Mouse (Mus musculus): ENCODE results near the gene Zc3h18.
A peak's percentile ranks its signal among the peaks of the same experiment; 100 is the strongest.

Zc3h18 gene

GRCm38 (mm10) chr8:122436146-122436545, 59.7 kb downstream of the Zc3h18 start:
- no peak for DNase-seq (ENCODE audit: low read depth in 2 of 2, low spot score in 2 of 2)

DNA sequence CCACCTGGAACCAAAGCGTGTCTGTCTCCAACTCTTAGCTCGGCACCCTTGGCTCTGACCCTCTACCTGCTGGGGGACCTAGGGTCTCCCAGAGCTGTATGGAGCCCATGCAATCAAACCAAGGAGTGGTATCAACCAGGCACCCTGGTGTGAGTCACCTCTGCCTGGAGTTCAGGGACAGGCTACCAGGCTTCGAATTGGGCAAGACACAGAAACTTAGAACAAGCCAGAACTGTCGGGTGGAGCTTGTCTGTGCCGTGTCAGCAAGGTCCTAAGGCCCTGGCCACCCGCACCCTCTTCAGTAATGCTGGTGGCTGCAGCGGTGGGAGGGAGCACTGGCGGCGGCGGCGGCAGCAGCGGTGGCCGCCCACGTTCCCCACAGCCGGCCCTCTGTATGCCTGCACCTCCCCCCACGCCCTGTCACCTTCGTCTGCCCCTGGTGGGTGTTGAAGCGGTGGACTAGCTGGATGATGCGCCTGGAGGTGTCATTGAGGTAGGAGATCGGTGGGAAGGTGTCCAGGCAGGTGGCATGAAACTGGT, 60.2 kb downstream of the Zc3h18 start:
- DNase-seq (ENCODE audit: low read depth in 2 of 2, low spot score in 2 of 2): no peak

GRCm38 (mm10) chr8:122437708-122438331, 61.4 kb downstream of the Zc3h18 start:
- DNase-seq (ENCODE audit: low read depth in 2 of 2, low spot score in 2 of 2): no peak

GRCm38 (mm10) chr8:122439336-122439735, 62.9 kb downstream of the Zc3h18 start:
- DNase-seq (ENCODE audit: low read depth in 2 of 2, low spot score in 2 of 2): no peak

- no peak for DNase-seq (ENCODE audit: low read depth in 2 of 2, low spot score in 2 of 2)
Measured at GRCm38 (mm10) chr8:122441326-122441725, 64.9 kb downstream of the Zc3h18 start.

- no peak for DNase-seq (ENCODE audit: low read depth in 2 of 2, low spot score in 2 of 2)
Measured at GRCm38 (mm10) chr8:122442356-122442755, 65.9 kb downstream of the Zc3h18 start.

- DNase-seq (ENCODE audit: low read depth in 2 of 2, low spot score in 2 of 2): no peak
Measured at GRCm38 (mm10) chr8:122442781-122443180, 66.4 kb downstream of the Zc3h18 start.

DNA sequence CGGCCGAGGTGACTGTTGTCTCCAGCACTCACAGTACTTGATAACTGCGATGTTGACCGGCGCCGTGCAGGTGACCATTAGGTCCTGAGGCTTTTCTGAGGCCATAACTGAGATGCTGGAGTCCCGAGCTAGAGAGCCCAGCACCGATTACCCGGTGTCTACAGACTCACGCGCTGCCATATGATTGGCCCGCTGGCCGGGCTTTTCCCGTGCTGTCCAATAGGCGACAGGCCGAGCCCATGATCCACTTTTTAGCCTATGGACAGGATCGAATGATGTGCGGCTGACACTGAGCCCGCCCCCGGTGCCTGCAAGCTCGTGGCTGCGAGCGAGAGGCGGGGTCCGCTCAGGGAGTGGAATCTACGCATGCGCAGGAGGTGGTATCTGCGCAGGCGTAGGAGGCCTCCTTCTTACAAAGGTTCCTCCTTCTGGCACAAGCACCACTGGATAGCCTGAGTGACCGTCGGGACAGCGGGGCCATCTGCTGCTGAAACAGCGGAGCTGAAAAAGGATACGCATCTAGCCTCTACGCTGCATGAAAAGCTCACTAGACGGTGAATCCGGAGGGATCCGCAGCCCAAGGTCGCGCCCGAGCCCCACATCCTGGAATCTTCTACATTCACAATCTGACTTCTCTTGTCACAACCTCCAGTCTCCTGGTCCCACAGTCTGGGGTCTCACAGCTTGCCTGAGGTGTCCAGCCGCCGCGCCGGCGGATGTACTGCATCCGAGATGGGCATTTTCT, 67.0 kb downstream of the Zc3h18 start, which contains the start of gene Mvd:
Gene Mvd, minus strand, starts transcription at position 161 of the 745 bp plus-strand sequence.
- peak; percentile 96 for DNase-seq (ENCODE audit: low read depth in 2 of 2, low spot score in 2 of 2)

- DNase-seq (ENCODE audit: low read depth in 2 of 2, low spot score in 2 of 2): peak in 1 of 2 experiments; percentile 26
Measured at GRCm38 (mm10) chr8:122444058-122444748, 67.8 kb downstream of the Zc3h18 start.

DNA sequence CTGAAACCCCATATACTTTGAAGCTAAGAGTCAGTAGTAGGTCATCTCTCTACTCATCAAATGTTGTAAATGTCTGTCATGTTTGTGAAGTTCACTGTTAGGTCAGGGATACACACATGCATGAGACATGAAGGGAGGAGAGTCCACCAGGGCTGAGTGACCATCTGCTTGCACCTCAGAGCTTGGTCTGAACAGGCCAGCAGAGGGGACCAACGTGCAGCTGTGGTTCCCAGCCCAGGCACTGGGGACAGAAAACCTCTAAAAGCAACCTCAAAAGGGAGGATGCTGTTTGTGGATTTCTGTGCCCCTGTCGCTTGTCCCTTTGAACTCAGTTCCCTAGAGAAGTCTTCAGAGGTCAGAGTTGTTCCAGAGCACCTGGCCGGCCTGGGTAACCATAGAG, 68.8 kb downstream of the Zc3h18 start:
- DNase-seq (ENCODE audit: low read depth in 2 of 2, low spot score in 2 of 2): no peak

- DNase-seq (ENCODE audit: low read depth in 2 of 2, low spot score in 2 of 2): no peak
Measured at GRCm38 (mm10) chr8:122451161-122451703, 74.8 kb downstream of the Zc3h18 start.

DNA sequence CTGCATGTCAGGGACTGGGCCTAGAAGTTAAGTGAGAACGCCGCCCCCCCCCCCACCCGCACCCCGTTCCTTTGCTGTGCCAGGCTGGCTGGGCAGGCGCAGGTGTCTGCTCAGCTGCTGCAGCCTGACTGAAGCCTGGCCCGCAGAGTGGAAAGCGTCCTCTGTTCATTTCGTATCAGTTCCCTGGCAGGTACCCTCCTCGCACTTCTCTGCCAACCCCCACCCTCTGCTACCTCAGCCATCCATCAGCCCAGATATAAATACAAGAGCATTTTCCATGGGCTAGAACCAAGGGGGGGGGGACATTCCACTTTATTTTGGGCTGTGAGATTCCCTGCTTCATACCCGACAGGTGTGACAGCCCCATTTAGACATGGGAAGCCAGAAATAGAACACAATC, 75.7 kb downstream of the Zc3h18 start:
- DNase-seq (ENCODE audit: low read depth in 2 of 2, low spot score in 2 of 2): no peak

DNA sequence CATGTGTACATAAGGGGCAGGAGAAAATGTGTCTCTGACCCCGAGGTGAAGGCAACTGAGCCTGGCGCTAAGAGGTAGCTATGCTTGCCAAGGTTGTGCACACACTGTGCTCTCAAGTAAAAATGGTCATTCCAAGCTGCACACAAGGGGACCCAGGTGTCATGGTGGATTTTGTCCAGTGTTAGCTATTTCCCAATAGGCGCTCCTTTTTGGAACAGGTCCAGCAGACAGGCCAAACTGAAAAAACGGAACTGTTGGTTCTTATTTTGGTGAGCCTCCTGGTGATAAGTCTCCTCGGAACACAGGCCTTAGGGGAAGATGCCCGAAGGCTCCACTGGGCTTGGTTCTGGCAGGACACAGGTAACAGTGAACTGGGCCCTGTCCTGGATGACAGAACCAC, 78.0 kb downstream of the Zc3h18 start:
- no peak for DNase-seq (ENCODE audit: low read depth in 2 of 2, low spot score in 2 of 2)

DNA sequence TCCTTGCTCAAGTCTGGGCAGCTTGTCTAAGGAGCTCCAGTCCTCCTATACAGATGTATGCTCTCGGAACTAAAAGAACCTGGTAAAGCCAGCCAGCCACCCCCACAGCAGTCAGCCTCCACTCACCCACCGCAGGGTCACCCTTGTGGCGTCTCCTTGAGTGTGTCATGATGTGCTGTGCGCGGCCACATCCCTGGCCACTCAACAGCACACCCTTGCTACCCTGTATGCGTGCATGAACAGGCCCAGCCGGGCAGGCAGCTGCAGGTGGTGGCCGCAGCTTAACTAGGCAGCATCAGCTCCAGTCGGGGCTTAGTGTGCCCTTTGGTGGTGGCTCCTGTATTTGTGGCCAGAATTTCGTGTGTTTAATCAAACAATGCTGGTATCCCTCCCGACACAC, 80.8 kb downstream of the Zc3h18 start:
- no peak for DNase-seq (ENCODE audit: low read depth in 2 of 2, low spot score in 2 of 2)

DNA sequence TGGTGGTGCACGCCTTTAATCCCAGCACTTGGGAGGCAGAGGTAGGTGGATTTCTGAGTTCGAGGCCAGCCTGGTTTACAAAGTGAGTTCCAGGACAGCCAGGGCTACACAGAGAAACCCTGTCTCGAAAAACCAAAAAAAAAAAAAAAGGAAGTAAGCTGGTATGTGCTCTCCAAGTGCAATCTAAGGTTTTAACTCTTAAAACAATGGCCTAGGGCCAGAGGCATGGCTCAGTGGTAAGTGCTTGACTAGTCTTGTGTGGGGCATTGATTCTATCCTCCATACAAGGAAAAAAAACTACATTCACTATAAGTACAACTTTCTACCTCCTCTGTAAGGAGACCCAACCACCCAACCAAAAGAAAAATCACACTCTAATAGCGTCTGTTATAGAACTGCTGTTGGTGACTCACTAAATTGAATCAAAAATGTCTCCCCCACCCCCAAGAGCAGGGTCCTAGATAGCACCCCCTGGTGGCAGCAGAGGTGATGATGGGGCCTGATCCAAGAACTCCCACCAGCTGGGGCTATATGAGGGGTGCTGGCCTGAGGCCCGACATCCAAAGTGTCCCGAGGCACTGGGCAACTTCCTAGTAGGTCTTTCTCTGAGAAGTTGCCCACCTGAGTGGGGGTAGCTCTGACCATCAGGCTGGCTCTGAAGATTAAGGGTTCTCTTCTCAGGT, 83.0 kb downstream of the Zc3h18 start:
- DNase-seq (ENCODE audit: low read depth in 2 of 2, low spot score in 2 of 2): peak; percentile 51 to 74

DNA sequence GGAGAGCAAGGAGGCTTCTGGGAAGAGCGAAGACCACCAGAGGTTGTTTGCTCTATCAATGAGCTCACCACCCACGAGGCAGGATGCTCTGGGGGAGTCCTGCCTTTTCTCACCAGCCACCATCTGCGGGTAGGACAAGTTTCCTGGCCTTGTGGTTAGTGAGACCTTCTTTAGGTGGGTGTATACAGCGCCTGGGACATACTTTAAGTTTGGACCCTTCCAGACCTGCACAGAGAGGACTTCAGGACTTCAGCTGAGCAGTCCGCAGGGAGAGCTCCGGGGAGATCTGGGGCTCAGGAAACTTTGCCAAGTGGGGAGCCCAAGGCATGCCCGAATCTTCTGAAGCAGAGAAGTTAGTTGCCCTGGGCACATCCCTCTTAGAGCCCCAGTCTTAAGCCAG, 83.6 kb downstream of the Zc3h18 start:
- peak; percentile 42 to 46 for DNase-seq (ENCODE audit: low read depth in 2 of 2, low spot score in 2 of 2)

GRCm38 (mm10) chr8:122460524-122461472, 84.4 kb downstream of the Zc3h18 start, which contains the start of gene Snai3:
Gene Snai3, minus strand, starts transcription at chr8:122460733.
- peak; percentile 37 to 50 for DNase-seq (ENCODE audit: low read depth in 2 of 2, low spot score in 2 of 2)

GRCm38 (mm10) chr8:122461473-122462148, 85.2 kb downstream of the Zc3h18 start:
- no peak for DNase-seq (ENCODE audit: low read depth in 2 of 2, low spot score in 2 of 2)

DNA sequence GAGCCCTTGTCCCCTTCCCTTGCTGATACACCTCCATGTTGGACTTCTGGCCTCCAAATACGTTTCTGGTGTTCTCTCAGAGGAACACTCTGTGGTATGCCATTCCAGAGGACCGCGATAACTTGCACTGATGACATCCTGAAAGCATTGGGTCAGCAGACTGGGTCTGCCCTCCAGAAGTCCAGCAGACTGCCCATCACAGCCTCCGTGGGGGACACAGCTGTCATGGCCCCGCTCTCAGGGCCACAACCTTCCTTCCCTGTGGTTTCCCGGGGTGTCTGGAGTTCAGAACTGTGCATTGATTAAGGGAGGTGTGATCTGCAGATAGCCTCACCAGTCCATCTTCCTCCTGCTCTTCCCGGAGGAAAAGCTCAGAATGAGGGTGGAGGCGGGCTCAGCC, 86.1 kb downstream of the Zc3h18 start:
- no peak for DNase-seq (ENCODE audit: low read depth in 2 of 2, low spot score in 2 of 2)
